Comparison of ENCODE assay signal across 13 mouse cellular contexts in genomic region chr12:117273166-117273565, GRCm38 (mm10).
DNase-seq lines count a peak whose midpoint lies in the region; ATAC-seq lines count a peak whose summit lies in the region.
"Had no signal": no experiment of that assay in that cellular context is flagged by ENCODE, and none has a peak within 500 bp of the region (broad histone marks: within the 10 kb centered on the region; RNA-seq: fewer than 3 reads in every experiment).

No protein-coding gene starts in this region.

- peak; percentile 41 for DNase-seq in ZHBTc4 (ENCODE audit: low read depth, low spot score)
- peak; percentile 56 for DNase-seq in embryonic facial prominence, embryonic 11.5 days (ENCODE audit: low spot score)
- peak; percentile 56 for DNase-seq in hindbrain, embryonic 11.5 days (ENCODE audit: low spot score)
- DNase-seq in thymus, postnatal 25 days: no peak
- DNase-seq in adrenal gland, postnatal 25 days: no peak
- no peak for DNase-seq in heart, postnatal 14 days
- DNase-seq: adrenal gland, postnatal 10 days; heart, postnatal 4 days; lung, postnatal 36 days had no signal

- no peaks in the 10 kb centered on the region for H3K36me3 ChIP-seq in embryonic facial prominence, embryonic 11.5 days (replicated peaks; ENCODE audit: control insufficient read depth, insufficient read depth, low read depth, low read length)
- H3K36me3 ChIP-seq in hindbrain, embryonic 11.5 days (ENCODE audit: control insufficient read depth, insufficient read depth, low read length): peaks cover 14% of the 10 kb centered on the region; the same call in 1 of the 2 replicates
- peaks cover 85% of the 10 kb centered on the region for H3K36me3 ChIP-seq in midbrain, embryonic 13.5 days
- H3K36me3 ChIP-seq in intestine, embryonic 16.5 days (ENCODE audit: control insufficient read depth, insufficient read depth, low read length): no peaks in the 10 kb centered on the region
- H3K36me3 ChIP-seq: embryonic facial prominence, embryonic 13.5 days; liver, embryonic 12.5 days had no signal

- H3K9ac ChIP-seq in embryonic facial prominence, embryonic 11.5 days (replicated peaks; ENCODE audit: low read length): no peak overlapping the region
- no peak overlapping the region for H3K9ac ChIP-seq in hindbrain, embryonic 11.5 days (ENCODE audit: low read depth, low read length)
- peak overlapping the region; percentile 51 for H3K9ac ChIP-seq in midbrain, embryonic 13.5 days (replicated peaks)
- H3K9ac ChIP-seq in intestine, embryonic 16.5 days (ENCODE audit: low read depth, low read length): no peak overlapping the region
- H3K9ac ChIP-seq: embryonic facial prominence, embryonic 13.5 days; liver, embryonic 12.5 days had no signal

- H3K4me1 ChIP-seq in embryonic facial prominence, embryonic 11.5 days (ENCODE audit: control insufficient read depth, insufficient read depth, low read length): no peaks in the 10 kb centered on the region
- peaks cover 2% of the 10 kb centered on the region; the same call in 1 of the 2 replicates for H3K4me1 ChIP-seq in hindbrain, embryonic 11.5 days (replicated peaks; ENCODE audit: control insufficient read depth, insufficient read depth, low read length)
- H3K4me1 ChIP-seq in midbrain, embryonic 13.5 days (replicated peaks): peaks cover 59% of the 10 kb centered on the region
- no peaks in the 10 kb centered on the region for H3K4me1 ChIP-seq in intestine, embryonic 16.5 days (ENCODE audit: control insufficient read depth, insufficient read depth, low read length)

- WGBS in embryonic facial prominence, embryonic 11.5 days: 10% methylated on average over 4 of the region's 4 CpGs
- 32% methylated on average over 4 of the region's 4 CpGs for WGBS in hindbrain, embryonic 11.5 days
- WGBS in midbrain, embryonic 13.5 days: 10% methylated on average over 4 of the region's 4 CpGs
- WGBS in intestine, embryonic 16.5 days: 13% methylated on average over 4 of the region's 4 CpGs

- no peak overlapping the region for H3K4me2 ChIP-seq in embryonic facial prominence, embryonic 11.5 days (ENCODE audit: low read depth, low read length)
- no peak overlapping the region for H3K4me2 ChIP-seq in hindbrain, embryonic 11.5 days (replicated peaks; ENCODE audit: low read depth, low read length)
- H3K4me2 ChIP-seq in midbrain, embryonic 13.5 days (replicated peaks): no peak overlapping the region; the same call in 1 of the 2 replicates
- no peak overlapping the region for H3K4me2 ChIP-seq in intestine, embryonic 16.5 days (ENCODE audit: low read depth, low read length)
- H3K4me2 ChIP-seq: embryonic facial prominence, embryonic 13.5 days; liver, embryonic 12.5 days had no signal

- H3K27ac ChIP-seq in embryonic facial prominence, embryonic 11.5 days (replicated peaks; ENCODE audit: low read depth, low read length): no peak overlapping the region
- peak overlapping the region; percentile 76 for H3K27ac ChIP-seq in hindbrain, embryonic 11.5 days (ENCODE audit: low read depth, low read length)
- H3K27ac ChIP-seq in midbrain, embryonic 13.5 days: peak overlapping the region; percentile 91
- H3K27ac ChIP-seq in intestine, embryonic 16.5 days (ENCODE audit: low read length): no peak overlapping the region
- H3K27ac ChIP-seq: embryonic facial prominence, embryonic 13.5 days; liver, embryonic 12.5 days had no signal

- H3K9me3 ChIP-seq in embryonic facial prominence, embryonic 11.5 days (replicated peaks; ENCODE audit: control insufficient read depth, low read length): no peaks in the 10 kb centered on the region
- no peaks in the 10 kb centered on the region for H3K9me3 ChIP-seq in hindbrain, embryonic 11.5 days (ENCODE audit: control insufficient read depth, low read length)
- no peaks in the 10 kb centered on the region for H3K9me3 ChIP-seq in midbrain, embryonic 13.5 days
- no peaks in the 10 kb centered on the region for H3K9me3 ChIP-seq in intestine, embryonic 16.5 days (ENCODE audit: control insufficient read depth, low read length)
- H3K9me3 ChIP-seq: embryonic facial prominence, embryonic 13.5 days; liver, embryonic 12.5 days had no signal

- H3K27me3 ChIP-seq in embryonic facial prominence, embryonic 11.5 days (ENCODE audit: control insufficient read depth, insufficient read depth, low read length): no peaks in the 10 kb centered on the region
- no peaks in the 10 kb centered on the region for H3K27me3 ChIP-seq in hindbrain, embryonic 11.5 days (ENCODE audit: control insufficient read depth, insufficient read depth, low read length)
- no peaks in the 10 kb centered on the region for H3K27me3 ChIP-seq in midbrain, embryonic 13.5 days
- H3K27me3 ChIP-seq in intestine, embryonic 16.5 days (replicated peaks; ENCODE audit: control insufficient read depth, insufficient read depth, low read length): no peaks in the 10 kb centered on the region
- H3K27me3 ChIP-seq: embryonic facial prominence, embryonic 13.5 days had no signal

- intact Hi-C loops in heart, postnatal 14 days (cut with DNase I): no loop called here

- no peak overlapping the region for H3K4me3 ChIP-seq in embryonic facial prominence, embryonic 11.5 days (ENCODE audit: low read depth, low read length)
- no peak overlapping the region for H3K4me3 ChIP-seq in hindbrain, embryonic 11.5 days (ENCODE audit: low read depth, low read length)
- no peak overlapping the region for H3K4me3 ChIP-seq in midbrain, embryonic 13.5 days (replicated peaks)
- H3K4me3 ChIP-seq in intestine, embryonic 16.5 days (ENCODE audit: low read length): no peak overlapping the region
- H3K4me3 ChIP-seq: embryonic facial prominence, embryonic 13.5 days; liver, embryonic 12.5 days had no signal

- ATAC-seq in embryonic facial prominence, embryonic 11.5 days (replicated peaks; ENCODE audit: insufficient number of reproducible peaks, low FRiP score, low TSS enrichment, low read depth): 0 out of 2 replicates have a peak, but pooled peaks have one; percentile 27
- ATAC-seq in hindbrain, embryonic 11.5 days (ENCODE audit: low FRiP score): peak; percentile 66
- peak; percentile 74 for ATAC-seq in midbrain, embryonic 13.5 days
- ATAC-seq in intestine, embryonic 16.5 days: no peak
- ATAC-seq: liver, embryonic 12.5 days had no signal

Comparison
In these comparisons a context has a peak if more than half of its experiments do, and no peak if none do; other contexts are left out.
1. DNase-seq: peak in ZHBTc4 (single experiment), embryonic facial prominence, embryonic 11.5 days (single experiment) and hindbrain, embryonic 11.5 days (single experiment); none in thymus, postnatal 25 days (single experiment), adrenal gland, postnatal 25 days (single experiment) and heart, postnatal 14 days (0 of 2).
2. H3K27ac ChIP-seq: peak in hindbrain, embryonic 11.5 days (single experiment) and midbrain, embryonic 13.5 days (single experiment); none in embryonic facial prominence, embryonic 11.5 days (single experiment) and intestine, embryonic 16.5 days (single experiment).